Mouse (Mus musculus): ENCODE data around the gene Glrx5. TPM values are rescaled to one million over a fixed set of nuclear protein-coding genes. Genes with fewer than 3 reads are reported as not detected.

Glrx5 gene
- polyA plus RNA-seq, 1 experiment from 2014 or later, result 190 TPM

- H3K9ac ChIP-seq, result no peak overlapping the region
- H3K4me3 ChIP-seq (replicated peaks), result no peak overlapping the region
- H3K4me1 ChIP-seq (replicated peaks), result no peaks in the 10 kb centered on the region
- WGBS, result 74% methylated on average over 4 of the region's 4 CpGs
- no peak overlapping the region for H3K27ac ChIP-seq
- no peak for ATAC-seq
- H3K27me3 ChIP-seq (replicated peaks), result no peaks in the 10 kb centered on the region
- H3K9me3 ChIP-seq, result no peaks in the 10 kb centered on the region
- H3K4me2 ChIP-seq (replicated peaks), result no peak overlapping the region
- H3K36me3 ChIP-seq, result no peaks in the 10 kb centered on the region
Measured at GRCm38 (mm10) chr12:105064168-105064567, 31.7 kb downstream of the Glrx5 start.

DNA sequence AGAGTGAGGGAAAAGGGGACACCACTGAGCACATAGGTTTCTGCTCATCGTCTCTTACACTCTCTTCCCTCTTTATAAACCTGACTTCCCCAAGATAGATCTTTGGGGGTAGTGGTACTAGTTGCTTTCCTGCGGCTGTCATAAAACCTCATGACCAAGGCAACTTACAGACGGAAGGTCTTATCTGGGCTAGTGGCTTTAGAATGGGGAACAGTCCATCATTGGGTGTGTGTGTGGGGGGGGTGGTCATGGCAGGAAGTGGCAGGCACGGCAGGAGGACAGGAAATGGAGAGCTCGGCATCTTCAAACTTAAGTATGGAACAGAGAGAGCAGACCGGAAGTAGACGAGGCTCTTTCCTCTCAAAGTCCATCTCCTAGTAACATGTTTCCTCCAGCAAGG lies 32.6 kb downstream of the Glrx5 start:
- H3K4me3 ChIP-seq (replicated peaks), result no peak overlapping the region
- 85% methylated on average over 7 of the region's 7 CpGs for WGBS
- no peak overlapping the region for H3K9ac ChIP-seq
- H3K27me3 ChIP-seq (replicated peaks), result no peaks in the 10 kb centered on the region
- no peaks in the 10 kb centered on the region for H3K4me1 ChIP-seq (replicated peaks)
- ATAC-seq, result no peak
- no peak overlapping the region for H3K27ac ChIP-seq
- no peaks in the 10 kb centered on the region for H3K9me3 ChIP-seq
- H3K36me3 ChIP-seq, result no peaks in the 10 kb centered on the region
- H3K4me2 ChIP-seq (replicated peaks), result no peak overlapping the region

DNA sequence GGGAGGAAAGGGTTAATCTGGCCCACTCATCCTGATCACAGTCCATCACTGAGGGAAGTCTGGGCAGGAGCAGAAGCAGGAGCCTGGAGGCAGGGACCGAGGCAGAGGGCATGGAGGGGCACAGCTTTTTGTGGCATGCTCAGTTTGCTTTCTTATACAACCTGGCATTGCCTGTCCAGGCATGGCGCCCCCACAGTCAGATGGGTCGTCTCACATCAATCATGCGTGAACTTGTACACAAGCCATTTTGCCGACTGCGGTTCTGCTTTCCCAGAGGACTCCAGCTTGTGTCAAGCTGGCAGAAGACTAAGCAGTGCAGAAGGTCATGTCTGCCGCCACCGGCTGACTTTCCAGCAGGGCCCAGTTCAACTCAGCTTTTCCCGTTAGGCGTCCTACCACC lies 34.0 kb downstream of the Glrx5 start:
- H3K9me3 ChIP-seq, result no peaks in the 10 kb centered on the region
- no peak overlapping the region for H3K9ac ChIP-seq
- ATAC-seq, result no peak
- 68% methylated on average over 10 of the region's 10 CpGs for WGBS
- H3K4me2 ChIP-seq (replicated peaks), result no peak overlapping the region
- H3K27me3 ChIP-seq (replicated peaks), result no peaks in the 10 kb centered on the region
- H3K4me1 ChIP-seq (replicated peaks), result no peaks in the 10 kb centered on the region
- H3K36me3 ChIP-seq, result no peaks in the 10 kb centered on the region
- no peak overlapping the region for H3K27ac ChIP-seq
- no peak overlapping the region for H3K4me3 ChIP-seq (replicated peaks)

DNA sequence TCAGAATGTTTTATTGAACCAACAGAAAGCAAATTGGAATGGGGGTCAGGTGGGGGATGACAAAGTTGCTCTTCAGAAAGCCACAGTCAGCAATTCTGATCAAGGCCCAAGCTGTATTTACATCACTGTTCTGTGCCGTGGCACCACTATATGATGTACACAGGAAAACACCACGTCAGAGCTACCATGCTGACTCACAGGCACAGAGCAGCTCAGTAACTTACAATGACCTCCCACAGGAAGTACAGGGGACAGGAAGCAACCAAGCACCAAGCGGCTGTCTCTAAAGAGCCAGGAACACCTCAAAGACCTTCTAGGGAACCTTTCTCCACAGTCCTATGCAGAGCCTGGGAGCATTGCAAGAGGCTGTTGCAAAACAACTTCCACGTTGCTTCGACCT lies 36.4 kb downstream of the Glrx5 start:
- ATAC-seq, result no peak
- no peak overlapping the region for H3K9ac ChIP-seq
- H3K27me3 ChIP-seq (replicated peaks), result no peaks in the 10 kb centered on the region
- H3K4me2 ChIP-seq (replicated peaks), result no peak overlapping the region
- H3K27ac ChIP-seq, result no peak overlapping the region
- WGBS, result 68% methylated on average over 5 of the region's 5 CpGs
- H3K36me3 ChIP-seq, result no peaks in the 10 kb centered on the region
- no peaks in the 10 kb centered on the region for H3K4me1 ChIP-seq (replicated peaks)
- H3K9me3 ChIP-seq, result no peaks in the 10 kb centered on the region
- H3K4me3 ChIP-seq (replicated peaks), result no peak overlapping the region

DNA sequence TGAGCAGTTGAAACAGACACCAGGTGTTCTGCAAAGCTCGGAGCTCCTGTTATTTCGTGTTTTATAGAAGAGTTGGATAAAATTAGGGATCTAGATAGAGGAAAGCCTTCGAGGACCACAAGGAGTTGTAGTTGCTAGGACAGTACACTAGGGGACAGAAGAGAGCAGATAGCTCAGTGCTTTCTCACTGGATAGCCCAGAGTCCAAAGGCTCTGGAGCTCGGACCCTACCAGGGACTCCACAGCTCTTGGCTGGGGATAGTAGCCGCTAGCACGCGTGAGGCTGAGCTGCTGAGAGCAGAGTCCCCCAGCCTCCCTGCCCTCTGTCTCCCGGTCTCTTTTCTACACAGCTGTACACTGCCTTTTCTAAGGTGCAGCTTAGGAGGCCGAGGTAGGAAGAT lies 41.2 kb downstream of the Glrx5 start:
- Histone ChIP-seq H3K27me3 (replicated peaks) (no peaks in the 10 kb centered on the region), H3K27ac (no peak overlapping the region), H3K9ac (no peak overlapping the region), H3K9me3 (no peaks in the 10 kb centered on the region), H3K4me2 (replicated peaks) (no peak overlapping the region), H3K4me1 (replicated peaks) (no peaks in the 10 kb centered on the region), H3K36me3 (no peaks in the 10 kb centered on the region), H3K4me3 (replicated peaks) (no peak overlapping the region)
- ATAC-seq, result no peak
- WGBS, result 33% methylated on average over 9 of the region's 9 CpGs

DNA sequence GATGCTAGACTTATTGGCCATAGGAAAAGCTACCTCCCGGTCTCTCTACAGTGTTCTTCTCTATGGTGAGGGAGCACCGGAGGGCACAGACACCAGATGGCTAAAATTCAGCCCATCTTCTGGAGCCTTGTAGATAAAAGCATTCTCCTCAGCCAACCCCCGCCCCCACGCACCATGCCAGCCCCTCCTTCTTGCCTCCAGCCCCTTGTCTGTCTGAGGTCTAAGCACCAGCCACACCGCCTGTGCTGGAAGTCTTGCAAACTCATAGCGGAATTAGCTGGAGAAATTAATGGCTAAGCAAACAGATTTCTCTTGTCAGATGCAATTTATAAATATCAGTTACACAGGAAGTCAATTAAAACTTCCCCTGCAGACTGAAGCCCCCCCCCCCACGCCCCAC lies 43.0 kb downstream of the Glrx5 start:
- WGBS, result 47% methylated on average over 7 of the region's 7 CpGs
- no peak overlapping the region for H3K4me2 ChIP-seq (replicated peaks)
- no peak overlapping the region for H3K27ac ChIP-seq
- no peak overlapping the region for H3K9ac ChIP-seq
- no peak overlapping the region for H3K4me3 ChIP-seq (replicated peaks)
- ATAC-seq, result no peak
- no peaks in the 10 kb centered on the region for H3K27me3 ChIP-seq (replicated peaks)
- H3K9me3 ChIP-seq, result no peaks in the 10 kb centered on the region
- H3K4me1 ChIP-seq (replicated peaks), result no peaks in the 10 kb centered on the region
- H3K36me3 ChIP-seq, result no peaks in the 10 kb centered on the region

DNA sequence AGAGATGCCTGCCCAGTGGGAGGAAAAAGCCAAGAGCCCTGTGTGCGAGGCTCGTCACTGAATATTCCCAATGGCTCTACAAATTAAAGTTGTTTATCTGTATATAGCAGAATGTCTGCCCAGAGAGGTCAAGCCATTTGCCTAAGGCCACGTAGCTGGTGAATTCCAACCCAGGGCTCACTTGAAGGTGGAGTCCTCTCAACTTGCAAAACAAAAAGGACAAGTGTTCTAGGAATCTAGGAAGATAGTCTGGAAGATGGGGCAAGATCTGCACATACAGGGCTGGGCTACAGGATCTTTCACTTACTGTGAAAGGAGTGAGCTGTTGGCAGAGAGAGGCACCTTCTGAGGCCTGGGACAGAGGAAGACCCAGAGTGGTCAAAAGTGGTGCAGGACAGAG lies 44.0 kb downstream of the Glrx5 start:
- no peak for ATAC-seq
- no peak overlapping the region for H3K9ac ChIP-seq
- no peak overlapping the region for H3K27ac ChIP-seq
- H3K36me3 ChIP-seq, result no peaks in the 10 kb centered on the region
- H3K4me1 ChIP-seq (replicated peaks), result no peaks in the 10 kb centered on the region
- no peaks in the 10 kb centered on the region for H3K9me3 ChIP-seq
- 73% methylated on average over 3 of the region's 3 CpGs for WGBS
- no peaks in the 10 kb centered on the region for H3K27me3 ChIP-seq (replicated peaks)
- H3K4me3 ChIP-seq (replicated peaks), result no peak overlapping the region
- no peak overlapping the region for H3K4me2 ChIP-seq (replicated peaks)

DNA sequence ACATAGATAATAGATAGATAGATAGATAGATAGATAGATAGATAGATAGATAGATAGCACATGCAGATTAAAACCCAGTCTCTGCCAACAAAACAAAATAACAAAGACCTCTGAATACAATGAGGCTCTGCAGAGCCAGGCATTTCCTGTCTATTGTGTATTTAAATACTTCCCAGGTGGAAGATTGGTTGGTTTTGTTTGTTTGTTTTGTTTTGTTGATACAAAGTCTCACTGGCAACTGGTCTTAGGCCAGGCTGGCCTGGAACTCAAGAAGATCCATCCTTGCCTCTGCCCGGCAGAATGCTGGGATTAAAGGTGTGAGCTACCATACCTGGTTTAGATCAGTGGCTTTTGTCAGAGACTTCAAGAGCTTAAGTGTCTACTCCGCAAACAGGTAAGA lies 44.7 kb downstream of the Glrx5 start:
- Histone ChIP-seq H3K4me3 (replicated peaks) (no peak overlapping the region), H3K9ac (no peak overlapping the region), H3K4me1 (replicated peaks) (no peaks in the 10 kb centered on the region), H3K27me3 (replicated peaks) (no peaks in the 10 kb centered on the region), H3K36me3 (no peaks in the 10 kb centered on the region), H3K27ac (no peak overlapping the region), H3K4me2 (replicated peaks) (no peak overlapping the region), H3K9me3 (no peaks in the 10 kb centered on the region)
- 86% methylated on average over 2 of the region's 2 CpGs for WGBS
- no peak for ATAC-seq

DNA sequence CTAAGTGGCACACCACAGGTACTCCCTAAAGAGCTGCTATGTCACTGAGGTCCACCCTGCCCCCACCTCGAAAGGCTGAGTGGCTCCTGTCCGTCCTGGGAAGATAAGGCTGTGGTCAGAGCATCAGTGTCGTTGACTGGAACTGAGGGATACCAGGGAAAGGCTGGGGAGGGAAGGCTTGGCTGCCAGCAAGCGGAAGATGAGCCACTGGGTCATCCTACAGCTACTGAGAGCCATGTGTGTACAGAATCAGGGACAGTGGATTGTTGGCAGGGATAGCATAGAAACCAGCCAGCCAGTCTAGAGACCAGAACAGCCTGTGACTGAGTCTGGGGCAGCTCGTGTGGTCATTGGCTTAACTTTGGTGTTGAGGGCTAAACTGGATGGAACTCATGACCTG lies 51.7 kb downstream of the Glrx5 start:
- Histone ChIP-seq H3K4me2 (replicated peaks) (no peak overlapping the region), H3K36me3 (no peaks in the 10 kb centered on the region), H3K4me1 (replicated peaks) (no peaks in the 10 kb centered on the region), H3K9me3 (no peaks in the 10 kb centered on the region), H3K27me3 (replicated peaks) (no peaks in the 10 kb centered on the region), H3K9ac (no peak overlapping the region), H3K27ac (no peak overlapping the region), H3K4me3 (replicated peaks) (no peak overlapping the region)
- ATAC-seq, result no peak
- WGBS, result 65% methylated on average over 5 of the region's 5 CpGs

GRCm38 (mm10) chr12:105084816-105085215 lies 52.3 kb downstream of the Glrx5 start:
- 87% methylated on average over 6 of the region's 6 CpGs for WGBS
- no peak overlapping the region for H3K27ac ChIP-seq
- no peak for ATAC-seq

DNA sequence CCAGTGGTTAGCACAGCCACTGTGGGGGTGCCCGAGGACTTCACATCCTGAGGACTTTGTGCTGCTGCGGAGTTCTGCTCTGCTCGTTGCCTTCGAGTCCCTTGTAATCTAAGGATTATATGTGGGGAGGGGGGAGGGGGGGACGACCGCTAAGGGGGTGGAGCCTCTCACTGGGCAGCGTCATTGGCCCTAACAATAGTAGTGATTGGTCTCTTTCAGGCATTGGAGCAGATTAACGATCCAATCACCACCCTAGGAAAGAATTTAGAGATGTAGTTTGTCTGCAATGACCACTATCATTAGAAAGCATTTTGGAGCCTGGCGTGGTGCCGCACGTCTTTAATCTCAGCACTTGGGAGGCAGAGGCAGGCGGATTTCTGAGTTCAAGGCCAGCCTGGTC lies 52.8 kb downstream of the Glrx5 start:
- no peak for ATAC-seq
- 85% methylated on average over 12 of the region's 12 CpGs for WGBS

More at GRCm38 (mm10) chr12:105084816-105085215, 52.3 kb downstream of the Glrx5 start:
- no peaks in the 10 kb centered on the region for H3K36me3 ChIP-seq
- H3K9me3 ChIP-seq, result no peaks in the 10 kb centered on the region
- no peak overlapping the region for H3K4me2 ChIP-seq (replicated peaks)
- H3K4me3 ChIP-seq (replicated peaks), result no peak overlapping the region
- H3K4me1 ChIP-seq (replicated peaks), result no peaks in the 10 kb centered on the region
- no peak overlapping the region for H3K9ac ChIP-seq
- no peaks in the 10 kb centered on the region for H3K27me3 ChIP-seq (replicated peaks)

DNA sequence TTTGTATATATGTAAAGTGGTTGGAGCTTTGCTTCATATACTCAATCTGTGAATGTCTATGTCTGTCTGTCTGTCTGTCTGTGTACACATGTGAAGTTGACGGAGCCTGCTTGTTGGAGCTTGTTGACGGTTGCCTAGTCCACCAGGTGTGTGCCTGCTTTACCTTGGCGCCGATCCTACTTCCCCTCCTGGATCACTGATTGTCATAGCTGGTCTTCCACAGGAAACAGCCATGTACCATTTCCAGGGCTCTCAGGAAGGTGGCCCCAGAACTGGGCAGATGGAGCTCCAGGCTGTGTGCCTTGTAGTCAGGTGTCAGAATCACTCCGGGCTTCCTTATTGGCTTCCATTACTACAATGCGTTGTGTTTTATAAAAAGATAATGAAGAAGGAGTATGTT lies 54.3 kb downstream of the Glrx5 start:
- Histone ChIP-seq H3K4me3 (replicated peaks) (no peak overlapping the region), H3K4me1 (replicated peaks) (no peaks in the 10 kb centered on the region), H3K4me2 (replicated peaks) (no peak overlapping the region), H3K9ac (no peak overlapping the region), H3K27me3 (replicated peaks) (no peaks in the 10 kb centered on the region), H3K36me3 (no peaks in the 10 kb centered on the region), H3K9me3 (no peaks in the 10 kb centered on the region), H3K27ac (no peak overlapping the region)
- ATAC-seq, result no peak
- 91% methylated on average over 6 of the region's 6 CpGs for WGBS

More for the DNA sequence above, 52.8 kb downstream of the Glrx5 start:
- no peak overlapping the region for H3K4me3 ChIP-seq (replicated peaks)
- no peaks in the 10 kb centered on the region for H3K4me1 ChIP-seq (replicated peaks)
- H3K4me2 ChIP-seq (replicated peaks), result no peak overlapping the region
- no peaks in the 10 kb centered on the region for H3K36me3 ChIP-seq
- no peak overlapping the region for H3K27ac ChIP-seq
- H3K27me3 ChIP-seq (replicated peaks), result no peaks in the 10 kb centered on the region
- no peak overlapping the region for H3K9ac ChIP-seq
- no peaks in the 10 kb centered on the region for H3K9me3 ChIP-seq

DNA sequence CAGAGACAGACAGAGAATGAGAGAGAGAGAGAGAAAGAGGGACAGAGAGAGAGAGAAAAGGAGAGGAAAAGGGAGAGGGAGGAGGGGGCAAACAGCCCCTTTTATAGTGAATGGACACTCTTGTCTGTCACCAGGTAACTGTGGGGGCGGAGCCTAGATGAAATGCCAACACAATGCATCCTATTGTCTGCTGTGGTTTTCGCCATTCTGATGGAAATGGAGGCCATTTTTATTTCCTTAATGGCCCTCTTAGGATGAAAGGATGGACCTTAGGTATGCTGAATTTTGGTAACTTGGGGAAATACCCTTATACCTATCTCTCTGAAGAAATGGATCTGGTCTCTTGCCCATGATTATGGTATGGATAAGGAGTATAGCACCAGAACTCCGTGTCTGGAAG lies 54.9 kb downstream of the Glrx5 start:
- H3K4me3 ChIP-seq (replicated peaks), result no peak overlapping the region
- H3K36me3 ChIP-seq, result no peaks in the 10 kb centered on the region
- no peak overlapping the region for H3K27ac ChIP-seq
- no peak overlapping the region for H3K9ac ChIP-seq
- no peak overlapping the region for H3K4me2 ChIP-seq (replicated peaks)
- H3K4me1 ChIP-seq (replicated peaks), result no peaks in the 10 kb centered on the region
- H3K9me3 ChIP-seq, result no peaks in the 10 kb centered on the region
- H3K27me3 ChIP-seq (replicated peaks), result no peaks in the 10 kb centered on the region
- no peak for ATAC-seq
- 76% methylated on average over 3 of the region's 3 CpGs for WGBS

DNA sequence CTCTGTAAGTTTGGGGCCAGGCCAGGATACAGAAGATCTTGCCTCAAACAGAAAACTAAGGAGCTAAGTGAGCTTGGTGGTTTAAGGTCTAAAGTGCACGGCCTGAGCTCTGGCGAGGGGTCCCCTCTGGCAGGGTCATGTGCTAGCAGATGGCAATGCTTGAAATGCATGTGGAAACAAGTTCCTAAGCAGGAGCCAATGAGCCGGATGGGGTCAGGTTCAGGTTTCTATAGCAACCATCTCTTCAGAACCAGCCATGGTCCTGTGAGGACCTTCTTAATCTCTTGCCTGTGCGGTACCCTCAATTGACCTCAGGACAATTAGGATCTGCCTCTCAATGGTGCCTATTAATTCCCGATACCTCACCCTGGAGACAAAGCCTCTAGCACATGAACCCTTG lies 56.7 kb downstream of the Glrx5 start:
- 76% methylated on average over 5 of the region's 5 CpGs for WGBS
- Histone ChIP-seq H3K9ac (no peak overlapping the region), H3K9me3 (no peaks in the 10 kb centered on the region), H3K4me2 (replicated peaks) (no peak overlapping the region), H3K4me3 (replicated peaks) (no peak overlapping the region), H3K36me3 (no peaks in the 10 kb centered on the region), H3K27me3 (replicated peaks) (no peaks in the 10 kb centered on the region), H3K4me1 (replicated peaks) (no peaks in the 10 kb centered on the region), H3K27ac (no peak overlapping the region)
- ATAC-seq, result no peak
